Mouse (Mus musculus) midbrain, postnatal 0 days (tissue): ENCODE data around the gene Gpr18. TPM values are rescaled to one million over a fixed set of nuclear protein-coding genes. Genes with fewer than 3 reads are reported as not detected.

Experiments used
- ATAC-seq: fragments of 200-750 bp; cut with Nextera tagmentation; 2 replicates; pipeline ENCODE4 v1.8.0; 2017; ENCODE audit warnings: moderate number of reproducible peaks, mild to moderate bottlenecking, moderate TSS enrichment, moderate library complexity; ENCODE audit not compliant: low FRiP score
- DNase-seq: peaks from one replicate; pipeline ENCODE4 v3.0.0-alpha.2; 2015; ENCODE audit warnings: low spot score
- H3K27ac ChIP-seq: fragments of 300-500 bp; sonication (generic); 2 replicates; pipeline ENCODE4 v1.5.1; 2014; ENCODE audit warnings: low read depth, mild to moderate bottlenecking, low read length, mixed read lengths
- H3K27me3 ChIP-seq: fragments of 300-500 bp; sonication (generic); 2 replicates; pipeline ENCODE4 v1.6.1; 2014; ENCODE audit warnings: low read length, control low read depth, mixed read lengths; ENCODE audit not compliant: insufficient read depth
- H3K36me3 ChIP-seq: fragments of 300-500 bp; sonication (generic); 2 replicates; pipeline ENCODE4 v1.6.1; 2014; ENCODE audit warnings: low read length, control low read depth, mixed read lengths; ENCODE audit not compliant: insufficient read depth
- H3K4me1 ChIP-seq: fragments of 300-500 bp; sonication (generic); 2 replicates; pipeline ENCODE4 v1.6.1; 2014; ENCODE audit warnings: mild to moderate bottlenecking, control low read depth, antibody characterized with exemption, low read length, mixed read lengths; ENCODE audit not compliant: insufficient read depth
- H3K4me2 ChIP-seq: fragments of 300-500 bp; sonication (generic); 2 replicates; pipeline ENCODE4 v1.6.1; 2014; ENCODE audit warnings: low read depth, mild to moderate bottlenecking, low read length, mixed read lengths; ENCODE audit not compliant: poor library complexity, severe bottlenecking
- H3K4me3 ChIP-seq: fragments of 300-500 bp; sonication (generic); 2 replicates; pipeline ENCODE4 v1.5.1; 2014; ENCODE audit warnings: low read depth, mild to moderate bottlenecking, low read length, moderate library complexity
- H3K9ac ChIP-seq: fragments of 300-500 bp; sonication (generic); replicated peaks from 2 replicates; pipeline ENCODE4 v1.6.1; 2014; ENCODE audit warnings: mild to moderate bottlenecking, low read length, moderate library complexity, mixed read lengths; ENCODE audit not compliant: poor library complexity, severe bottlenecking
- H3K9me3 ChIP-seq: fragments of 300-500 bp; sonication (generic); 2 replicates; pipeline ENCODE4 v1.6.1; 2016; ENCODE audit warnings: low read length, control low read depth
- CTCF ChIP-seq: IDR thresholded peaks from 2 replicates; pipeline ENCODE4 v1.5.1; 2016; ENCODE audit warnings: antibody characterized with exemption, mild to moderate bottlenecking
- WGBS: fragments of 180-500 bp; shearing (Covaris S2); extraction: QIAGEN DNeasy Blood & Tissue Kit; methylation state at CpG from one replicate; pipeline ENCODE4 v1.1.7; 2014; 5-methylcytosine and 5-hydroxymethylcytosine counted together
- polyA plus RNA-seq: library from polyadenylated mRNA; unstranded; fragments of >200 nt; fragmentation: Nextera tagmentation; extraction: Ambion mirVana; gene quantifications from 2 replicates; pipeline ENCODE4 v1.2.1, GENCODE M21; 2015
- total RNA-seq: library from RNA; depleted of rRNA; stranded (reverse); fragments of >200 nt; gene quantifications from 2 replicates; pipeline ENCODE4 v1.2.3, GENCODE M21; 2014

Gene Gpr18
- total and polyA plus RNA-seq, 2 experiments from 2014 or later, result 0.10 TPM; not detected in 1

DNA sequence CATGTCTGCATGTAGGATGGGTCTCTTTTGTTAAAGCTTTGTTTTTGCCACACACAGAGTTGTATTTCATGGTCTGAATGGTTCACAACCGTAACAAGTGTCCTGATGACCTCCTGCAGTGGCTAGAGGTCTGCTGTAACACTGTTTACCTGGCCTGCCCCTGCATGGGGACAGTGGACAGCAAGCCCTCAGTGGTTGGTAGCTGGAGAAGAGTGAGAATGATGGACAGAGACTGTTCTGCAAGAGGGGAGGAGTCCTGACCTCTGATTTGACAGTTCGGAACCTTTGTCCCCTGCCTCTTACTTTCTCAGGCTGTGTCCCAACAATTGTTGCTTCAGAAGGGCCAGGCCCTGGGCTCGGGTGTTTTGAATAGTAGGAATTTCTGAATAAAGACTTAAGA is 2.7 kb upstream of the Gpr18 start:
- H3K9ac ChIP-seq, result no peak overlapping the region
- H3K27ac ChIP-seq, result no peak overlapping the region
- H3K4me1 ChIP-seq, result no peaks in the 10 kb centered on the region
- DNase-seq (no peak), ATAC-seq (no peak)
- WGBS, result 65% methylated on average over 3 of the region's 3 CpGs
- H3K36me3 ChIP-seq, result peaks cover 10% of the 10 kb centered on the region
- H3K9me3 ChIP-seq, result no peaks in the 10 kb centered on the region
- no peak overlapping the region for H3K4me3 ChIP-seq
- no peak for TF ChIP-seq CTCF
- H3K27me3 ChIP-seq, result no peaks in the 10 kb centered on the region
- no peak overlapping the region for H3K4me2 ChIP-seq

DNA sequence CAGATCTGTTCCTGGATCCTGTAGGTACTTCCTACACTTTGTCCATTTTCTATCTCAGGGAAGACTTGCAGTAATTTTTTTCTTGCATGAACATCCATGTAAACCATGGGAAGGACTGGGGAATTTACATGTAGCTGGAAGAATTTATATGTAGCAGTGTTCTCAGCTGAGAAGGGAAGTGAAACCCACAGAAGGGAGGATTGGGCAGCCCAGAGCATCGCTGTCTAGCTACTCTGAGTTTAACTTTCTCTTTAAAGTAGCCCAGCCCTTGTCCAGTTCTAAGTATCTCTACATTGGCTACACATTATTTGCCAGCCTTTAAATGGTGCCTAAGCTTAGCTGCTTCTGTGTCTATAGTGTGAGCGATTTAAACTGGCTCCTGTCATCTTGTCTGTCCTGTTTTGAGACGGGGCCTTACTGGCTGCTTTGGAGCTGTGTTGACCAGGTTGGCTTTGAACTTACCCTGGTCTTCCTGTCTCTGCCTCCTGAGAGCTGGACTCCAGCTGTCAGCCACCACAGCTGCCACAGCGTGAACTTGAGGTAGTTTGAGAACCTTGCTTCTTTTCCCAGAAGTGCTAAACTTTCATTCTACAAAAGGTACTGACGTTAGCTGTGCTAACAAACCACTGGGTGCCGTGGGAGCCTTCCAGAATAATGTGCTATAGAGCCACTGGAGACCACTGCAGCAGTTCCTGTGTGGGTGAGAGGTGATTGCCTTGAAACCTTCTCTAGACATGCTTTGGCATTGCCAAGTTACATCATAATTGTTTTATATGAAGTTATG is 922 bp upstream of the Gpr18 start:
- no peak for TF ChIP-seq CTCF
- Histone ChIP-seq H3K36me3 (peaks cover 12% of the 10 kb centered on the region), H3K4me2 (no peak overlapping the region), H3K4me1 (no peaks in the 10 kb centered on the region), H3K27ac (no peak overlapping the region), H3K9me3 (no peaks in the 10 kb centered on the region), H3K27me3 (no peaks in the 10 kb centered on the region), H3K4me3 (no peak overlapping the region), H3K9ac (no peak overlapping the region)
- WGBS, result 91% methylated on average over 6 of the region's 6 CpGs
- no peak for DNase-seq
- ATAC-seq, result no peak

DNA sequence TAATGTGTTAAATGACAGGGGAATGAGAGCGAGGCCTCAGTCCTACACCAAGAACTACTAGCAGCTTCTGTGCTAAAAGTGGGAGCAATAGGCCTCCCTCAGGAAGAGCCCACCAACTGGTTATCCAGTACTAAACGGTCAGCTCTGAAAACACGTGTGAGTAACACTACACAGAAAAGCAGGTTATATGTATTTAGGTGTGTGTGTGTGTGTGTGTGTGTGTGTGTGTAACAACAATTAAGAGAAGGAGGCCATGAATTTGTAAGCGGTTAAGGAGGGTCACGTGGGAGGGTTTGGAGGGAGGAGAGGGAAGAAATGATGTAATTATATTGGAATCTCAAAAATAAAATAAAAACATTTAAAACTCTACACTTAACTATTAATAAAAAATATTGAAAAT is 438 bp downstream of the Gpr18 start:
- H3K36me3 ChIP-seq, result peaks cover 13% of the 10 kb centered on the region
- no peaks in the 10 kb centered on the region for H3K4me1 ChIP-seq
- no peak for TF ChIP-seq CTCF
- H3K9ac ChIP-seq, result no peak overlapping the region
- H3K9me3 ChIP-seq, result no peaks in the 10 kb centered on the region
- WGBS, result 91% methylated on average over 5 of the region's 5 CpGs
- no peak overlapping the region for H3K27ac ChIP-seq
- no peaks in the 10 kb centered on the region for H3K27me3 ChIP-seq
- H3K4me3 ChIP-seq, result no peak overlapping the region
- DNase-seq (no peak), ATAC-seq (no peak)
- no peak overlapping the region for H3K4me2 ChIP-seq

DNA sequence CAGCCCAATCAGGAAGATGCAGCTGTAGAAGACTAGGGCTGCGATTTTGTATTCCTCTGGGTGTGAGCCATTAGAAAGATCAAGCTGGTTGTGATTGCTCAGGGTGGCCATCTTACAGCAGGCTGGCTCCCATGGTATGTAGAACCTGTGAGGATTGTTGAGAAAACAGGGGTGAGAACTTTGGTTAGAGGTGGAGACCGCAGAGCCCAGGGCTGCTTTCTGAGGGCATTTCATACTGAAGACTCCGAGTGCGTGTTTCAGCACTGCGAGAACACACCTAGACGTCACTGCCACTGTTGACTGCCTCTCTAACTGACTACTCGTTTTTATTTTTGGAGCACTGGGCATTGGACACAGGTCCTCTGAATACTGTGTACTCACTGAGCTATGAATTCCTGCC is 3.1 kb downstream of the Gpr18 start:
- H3K4me2 ChIP-seq, result no peak overlapping the region
- DNase-seq (no peak), ATAC-seq (no peak)
- H3K27me3 ChIP-seq, result no peaks in the 10 kb centered on the region
- TF ChIP-seq CTCF, result no peak
- no peak overlapping the region for H3K9ac ChIP-seq
- peaks cover 20% of the 10 kb centered on the region for H3K36me3 ChIP-seq
- WGBS, result 97% methylated on average over 7 of the region's 7 CpGs
- H3K27ac ChIP-seq, result no peak overlapping the region
- H3K9me3 ChIP-seq, result no peaks in the 10 kb centered on the region
- H3K4me1 ChIP-seq, result no peaks in the 10 kb centered on the region
- H3K4me3 ChIP-seq, result no peak overlapping the region

DNA sequence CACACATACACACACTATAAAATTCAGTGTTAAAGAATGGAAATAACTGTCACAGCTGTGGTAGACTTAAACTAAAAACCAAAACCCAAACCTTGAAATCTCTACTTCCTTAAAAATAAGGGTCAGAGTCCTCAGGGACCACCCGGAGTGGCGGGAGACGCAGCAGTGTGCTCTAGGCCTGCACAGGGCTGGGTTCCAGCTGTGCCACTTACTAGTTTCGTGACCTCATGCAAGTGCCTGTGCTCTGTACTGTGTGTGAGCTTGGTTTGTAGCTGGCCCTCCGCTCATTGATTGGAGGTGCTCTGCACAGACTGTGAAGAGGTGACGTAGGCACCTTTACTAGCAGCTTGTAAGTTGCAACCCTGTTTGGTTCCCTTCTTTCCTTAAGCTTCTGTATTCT is 5.7 kb downstream of the Gpr18 start:
- Histone ChIP-seq H3K4me3 (no peak overlapping the region), H3K9ac (no peak overlapping the region), H3K36me3 (peaks cover 17% of the 10 kb centered on the region), H3K9me3 (no peaks in the 10 kb centered on the region), H3K27me3 (no peaks in the 10 kb centered on the region), H3K4me1 (no peaks in the 10 kb centered on the region), H3K4me2 (no peak overlapping the region), H3K27ac (no peak overlapping the region)
- ATAC-seq, result no peak
- 92% methylated on average over 6 of the region's 6 CpGs for WGBS
- DNase-seq, result no peak
- TF ChIP-seq CTCF, result no peak

DNA sequence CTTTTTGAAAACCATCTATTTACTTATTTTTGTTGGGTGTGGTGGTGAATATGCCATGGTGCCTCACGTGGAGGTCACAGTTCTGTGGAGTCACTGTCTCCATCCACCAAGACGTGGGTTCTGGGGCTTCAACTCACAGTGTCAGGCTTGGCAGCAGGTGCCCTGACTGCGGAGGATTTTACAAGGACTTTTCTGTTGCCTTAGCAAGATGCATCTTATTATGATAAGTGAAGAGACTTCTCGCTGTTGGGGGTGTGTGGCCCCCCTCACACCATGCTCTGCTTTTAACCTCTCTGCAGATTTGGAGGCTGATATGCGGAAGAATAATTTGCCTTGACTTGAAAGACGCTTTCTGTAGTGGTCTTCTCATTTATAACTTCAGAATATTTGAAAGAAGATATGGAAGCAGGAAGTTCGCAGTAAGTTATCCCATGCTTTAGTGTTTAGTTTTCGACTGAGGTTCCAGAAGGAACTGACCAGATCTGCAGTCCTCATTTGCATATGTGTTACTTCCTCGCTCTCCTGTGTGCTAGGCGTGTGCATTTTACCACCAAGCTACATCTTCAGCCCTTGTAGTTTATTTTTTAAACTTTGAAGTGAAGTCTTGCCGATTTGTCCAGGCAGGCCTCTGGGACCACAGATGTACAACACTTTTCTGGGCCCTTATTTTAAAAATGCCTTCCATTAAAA is 8.4 kb downstream of the Gpr18 start:
- Histone ChIP-seq H3K27ac (no peak overlapping the region), H3K36me3 (peaks cover 17% of the 10 kb centered on the region), H3K9ac (no peak overlapping the region), H3K4me1 (no peaks in the 10 kb centered on the region), H3K4me2 (no peak overlapping the region), H3K27me3 (no peaks in the 10 kb centered on the region), H3K9me3 (no peaks in the 10 kb centered on the region), H3K4me3 (no peak overlapping the region)
- DNase-seq, result no peak
- ATAC-seq, result no peak
- no peak for TF ChIP-seq CTCF
- WGBS, result 89% methylated on average over 11 of the region's 11 CpGs
